Mouse (Mus musculus) layer of hippocampus, postnatal 14 days (tissue): ENCODE data around the gene Clasrp. TPM values are rescaled to one million over a fixed set of nuclear protein-coding genes. Genes with fewer than 3 reads are reported as not detected.
"Not testable (repeated sequence)": the region's sequence is repeated elsewhere in the genome, so short reads cannot be mapped to it uniquely, and the experiment has no call there.

Experiments
- DNase-seq, 2 experiments: peaks; one replicate each; pipeline ENCODE4 v3.0.0; 2021 to 2022; ENCODE audit warnings: low spot score in 2 of 2, mixed read lengths in 1 of 2
- total RNA-seq, 2 experiments: library from RNA; stranded (reverse); gene quantifications; 2 replicates each; pipeline ENCODE4 v1.2.3; 2021

Clasrp gene
- total RNA-seq, 2 experiments from 2014 or later: 85.8 to 95.0 TPM

DNA sequence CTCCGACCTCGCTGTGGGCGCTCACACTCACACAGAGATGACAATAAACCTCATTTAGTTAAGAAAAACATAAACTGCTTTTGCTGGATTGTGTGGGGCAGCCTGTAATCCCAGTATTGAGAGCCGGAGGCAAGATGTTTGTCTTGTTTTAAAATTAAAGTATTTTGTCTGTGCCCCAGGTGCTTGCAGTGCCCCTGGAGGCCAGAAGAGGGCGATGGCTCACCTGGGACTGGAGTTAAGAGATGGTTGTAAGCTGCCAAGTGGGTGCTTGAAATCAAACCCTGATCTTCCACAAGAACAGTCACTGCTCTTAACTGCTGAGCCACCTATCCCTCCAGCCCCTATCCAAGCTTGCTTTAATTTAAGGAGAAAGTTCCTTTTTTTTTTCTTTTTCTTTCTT, 6.7 kb upstream of the Clasrp start:
- DNase-seq: no peak

DNA sequence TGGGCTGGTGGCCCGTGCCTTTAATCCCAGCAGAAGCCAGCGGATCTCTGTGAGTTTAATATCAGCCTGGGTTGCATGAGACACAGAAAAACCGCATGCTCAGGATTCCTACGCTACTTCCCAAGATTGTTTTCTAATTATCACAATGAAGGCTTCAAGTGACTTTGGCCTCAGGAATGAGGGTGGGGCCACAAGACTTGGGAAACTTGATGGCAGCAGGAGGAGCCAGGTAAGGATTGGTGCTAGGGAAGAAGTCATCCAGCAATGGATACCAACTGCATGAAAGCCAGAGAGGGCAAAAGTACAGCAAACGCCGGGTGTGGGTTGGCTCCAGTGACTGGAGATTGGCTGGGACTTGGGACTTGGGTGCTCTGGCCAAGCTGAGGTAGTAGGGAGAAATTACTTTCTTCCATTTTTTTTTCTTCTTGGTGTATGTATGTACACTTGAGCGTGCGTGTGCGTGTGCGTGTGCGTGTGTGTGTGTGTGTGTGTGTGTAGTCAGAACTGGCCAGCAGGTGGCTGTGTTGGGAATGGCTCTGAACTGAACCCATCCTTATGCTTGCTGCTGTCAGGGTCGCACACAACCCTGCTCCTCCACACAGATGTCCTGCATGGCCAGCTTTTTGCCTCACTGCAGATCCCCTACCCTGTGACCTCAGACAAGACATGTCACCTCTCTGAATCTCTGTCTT, 5.5 kb upstream of the Clasrp start:
- no peak for DNase-seq

DNA sequence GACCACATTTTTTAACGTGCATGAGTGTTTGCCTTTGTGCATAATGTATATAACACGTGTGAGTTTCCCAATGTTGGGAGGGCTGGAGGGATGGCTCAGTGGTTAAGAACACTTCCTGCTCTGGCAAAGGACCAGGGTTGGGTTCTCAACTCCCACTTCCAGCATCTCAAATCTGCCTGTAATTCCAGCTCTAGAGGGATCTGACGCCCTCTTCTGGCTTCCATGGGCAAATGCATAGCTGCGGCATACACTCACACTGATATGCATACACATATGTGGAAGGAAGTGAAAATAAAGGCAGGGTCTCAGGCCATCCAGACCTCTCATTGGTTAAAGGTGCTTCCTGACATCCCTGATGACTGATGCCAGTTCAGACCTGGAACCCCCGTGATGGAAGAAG, 3.0 kb upstream of the Clasrp start:
- no peak for DNase-seq

DNA sequence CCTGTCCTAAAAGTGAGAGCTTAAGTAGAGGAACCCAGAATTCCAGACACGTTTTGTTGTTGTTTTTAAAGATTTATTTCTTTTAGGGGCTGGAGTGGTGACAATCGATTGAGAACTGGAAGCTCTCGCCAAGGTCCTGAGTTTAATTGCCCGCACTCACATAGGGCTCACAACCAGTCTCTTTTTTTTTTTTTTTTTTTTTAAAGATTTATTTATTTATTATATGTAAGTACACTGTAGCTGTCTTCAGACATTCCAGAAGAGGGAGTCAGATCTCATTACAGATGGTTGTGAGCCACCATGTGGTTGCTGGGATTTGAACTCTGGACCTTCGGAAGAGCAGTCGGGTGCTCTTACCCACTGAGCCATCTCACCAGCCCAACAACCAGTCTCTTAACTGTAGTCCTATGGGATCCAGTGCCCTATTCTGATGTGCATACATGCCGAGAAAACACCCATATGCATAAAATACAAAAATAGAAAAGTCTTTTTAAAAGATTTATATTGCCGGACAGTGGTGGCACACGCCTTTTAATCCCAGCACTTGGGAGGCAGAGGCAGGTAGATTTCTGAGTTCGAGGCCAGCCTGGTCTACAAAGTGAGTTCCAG, 424 bp upstream of the Clasrp start:
- not testable (repeated sequence) for DNase-seq

DNA sequence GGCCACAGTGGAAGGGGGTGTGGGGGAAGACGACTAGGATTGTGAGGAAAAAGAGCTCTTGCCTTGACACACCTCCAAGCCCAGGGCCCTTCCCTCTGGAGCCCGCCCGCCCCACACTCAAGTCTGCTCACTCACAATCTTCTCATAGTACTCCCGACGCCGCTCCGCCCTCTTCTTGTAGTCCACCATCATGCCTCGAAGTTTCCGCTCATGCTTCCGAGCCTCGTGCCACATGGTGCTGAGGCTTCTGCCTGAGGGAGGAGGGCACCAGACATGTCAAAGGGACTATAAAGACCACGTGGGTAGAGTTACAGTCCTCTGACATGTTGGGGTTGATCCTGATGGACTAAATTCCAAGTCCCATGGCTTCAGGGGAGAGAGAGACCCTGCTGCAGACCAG, 1.2 kb downstream of the Clasrp start:
- DNase-seq: no peak

DNA sequence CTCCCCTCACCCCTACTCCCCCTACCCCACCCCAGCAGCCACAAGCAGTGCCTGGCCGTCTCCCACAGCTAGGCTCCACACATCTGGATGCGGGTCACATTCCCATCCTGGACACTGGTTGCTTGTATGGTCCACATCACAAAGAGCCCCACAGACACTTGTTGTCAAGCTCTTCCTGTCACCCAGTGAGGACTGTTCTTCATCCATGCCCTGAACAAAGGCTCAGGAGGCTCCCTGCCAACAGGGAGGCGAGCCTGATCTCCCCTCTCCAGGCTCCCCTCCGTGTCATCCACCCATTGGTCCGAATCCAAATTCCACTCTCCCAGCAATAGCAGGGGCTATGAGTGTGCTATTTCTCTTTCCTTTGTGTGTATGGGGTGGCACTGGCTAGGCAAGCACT, 3.7 kb downstream of the Clasrp start:
- DNase-seq: peak in 1 of 2 experiments; percentile 57

DNA sequence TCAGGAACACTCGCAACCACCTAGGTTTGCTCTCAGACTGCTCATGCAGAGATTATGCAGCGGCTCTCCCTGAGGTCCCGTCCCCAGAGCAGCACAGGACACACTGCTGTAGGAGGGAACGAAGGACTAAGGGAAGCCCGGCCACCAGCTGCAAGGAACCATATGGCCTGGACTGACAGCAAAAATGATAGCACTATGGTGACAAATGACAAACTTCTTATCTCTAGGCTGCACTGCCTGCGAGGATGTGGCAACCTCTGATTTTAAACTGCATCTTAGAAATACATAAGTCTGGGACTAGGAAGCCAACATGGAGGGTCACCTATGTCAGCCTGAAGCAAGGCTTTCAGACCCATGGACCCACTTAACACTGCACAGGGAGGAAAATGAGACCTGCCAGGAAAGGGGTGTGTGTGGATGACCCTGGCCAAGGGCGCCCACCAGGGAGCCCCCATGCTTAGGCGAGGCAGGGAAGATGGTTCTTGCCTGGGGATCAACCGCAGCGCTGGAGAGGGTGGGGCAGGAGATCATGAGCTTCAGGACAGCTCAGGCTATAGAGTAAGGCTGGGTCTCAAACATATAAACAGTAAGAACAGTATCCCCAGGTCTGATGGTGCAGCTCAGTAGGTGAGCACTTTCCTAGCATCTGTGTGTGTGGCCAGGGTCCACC, 11.1 kb downstream of the Clasrp start:
- DNase-seq: no peak

DNA sequence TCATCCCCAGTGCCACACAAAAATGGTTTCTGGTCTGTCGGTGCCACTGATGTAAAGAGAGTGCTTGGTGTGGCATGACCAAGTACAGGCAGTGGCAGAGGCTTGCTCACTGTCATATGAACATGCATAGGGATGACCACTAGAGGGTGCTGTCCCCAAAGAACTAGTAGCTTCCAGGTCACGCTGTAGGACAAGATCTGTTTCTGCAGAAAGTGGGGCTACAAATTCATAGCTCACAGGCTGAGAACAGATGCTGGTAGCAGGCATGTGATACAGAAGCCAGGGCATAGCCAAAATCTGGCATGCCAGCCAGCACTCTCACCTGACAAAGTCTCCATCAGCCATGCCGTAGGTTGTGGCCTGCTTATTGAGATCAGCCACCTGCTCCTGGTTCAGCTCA, 14.4 kb downstream of the Clasrp start:
- peak; percentile 65 to 83 for DNase-seq

DNA sequence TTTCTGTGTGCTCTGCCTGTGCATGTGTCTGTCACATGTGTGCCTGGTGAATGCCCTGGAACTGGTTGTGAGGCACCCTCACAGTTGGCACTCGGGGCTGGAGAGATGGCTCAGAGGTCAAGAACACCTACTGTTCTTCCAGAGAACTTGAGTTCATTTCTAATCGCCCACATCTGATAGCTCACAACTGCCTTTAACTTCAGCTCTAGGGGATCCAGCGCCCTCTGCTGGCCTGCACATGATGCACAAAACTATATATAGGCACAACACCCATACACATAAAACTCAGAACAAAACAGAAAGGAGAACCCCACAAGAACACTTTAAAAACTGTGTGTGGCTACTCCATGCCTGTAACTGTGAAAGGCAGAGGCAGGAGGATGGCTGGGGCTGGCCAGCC, 15.1 kb downstream of the Clasrp start:
- peak in 1 of 2 experiments; percentile 52 for DNase-seq

DNA sequence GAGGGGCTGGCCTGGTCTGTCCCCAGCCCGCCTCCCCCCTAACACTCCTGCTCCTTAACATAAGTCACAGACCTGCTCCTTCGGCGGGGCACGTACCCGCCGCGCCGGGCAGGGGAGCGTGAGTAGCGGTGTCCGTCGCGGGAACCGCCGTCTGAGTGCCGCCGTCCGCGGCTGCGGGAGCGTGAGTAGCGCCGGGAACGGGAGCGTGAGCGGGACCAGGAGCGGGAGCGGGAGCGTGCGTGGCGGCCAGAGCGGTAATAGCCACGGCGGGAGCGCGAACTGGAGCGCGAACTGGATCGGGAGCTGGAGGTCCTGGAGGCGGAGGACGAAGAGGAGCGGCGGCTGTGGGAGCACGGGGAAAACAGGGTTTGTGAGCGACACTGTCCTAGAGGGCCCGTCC, 18.0 kb downstream of the Clasrp start:
- no peak for DNase-seq

DNA sequence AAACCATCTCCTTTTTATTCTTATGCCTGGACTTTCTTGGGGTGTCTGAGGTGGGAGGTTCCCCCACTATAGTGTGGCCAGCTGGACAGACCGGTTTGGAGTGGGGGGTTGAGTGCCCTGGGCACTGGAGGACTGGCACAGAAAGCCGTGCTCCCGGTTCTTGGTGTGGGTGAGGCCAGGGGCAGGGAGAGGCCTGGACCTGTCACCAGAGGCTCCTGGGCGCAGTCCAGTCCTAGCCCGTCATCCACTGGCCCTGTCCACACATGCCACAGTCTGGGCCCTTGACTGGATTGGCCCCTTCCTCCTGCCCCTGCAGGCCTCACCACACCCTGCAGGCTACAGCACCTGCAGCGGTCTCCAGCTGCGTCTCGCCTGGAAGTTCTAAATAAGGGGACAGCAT, 23.7 kb downstream of the Clasrp start:
- DNase-seq: no peak

DNA sequence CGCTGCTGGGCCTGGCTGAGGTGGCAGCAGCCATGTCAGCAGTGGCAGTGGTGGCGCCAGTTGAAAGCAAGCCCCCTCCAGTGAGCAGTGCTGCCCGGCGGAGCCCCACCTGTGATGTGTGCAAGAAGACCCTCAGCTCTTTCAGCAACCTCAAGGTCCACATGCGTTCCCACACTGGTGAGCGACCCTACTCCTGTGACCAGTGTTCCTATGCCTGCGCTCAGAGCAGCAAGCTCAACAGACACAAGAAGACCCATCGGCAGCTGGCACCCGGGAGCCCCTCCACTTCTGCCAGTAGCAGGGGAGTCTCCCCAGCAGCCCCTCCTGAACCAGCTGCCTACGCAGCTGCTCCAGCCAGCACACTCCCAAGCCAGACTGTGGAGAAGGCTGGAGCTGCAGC, 24.5 kb downstream of the Clasrp start:
- no peak for DNase-seq

DNA sequence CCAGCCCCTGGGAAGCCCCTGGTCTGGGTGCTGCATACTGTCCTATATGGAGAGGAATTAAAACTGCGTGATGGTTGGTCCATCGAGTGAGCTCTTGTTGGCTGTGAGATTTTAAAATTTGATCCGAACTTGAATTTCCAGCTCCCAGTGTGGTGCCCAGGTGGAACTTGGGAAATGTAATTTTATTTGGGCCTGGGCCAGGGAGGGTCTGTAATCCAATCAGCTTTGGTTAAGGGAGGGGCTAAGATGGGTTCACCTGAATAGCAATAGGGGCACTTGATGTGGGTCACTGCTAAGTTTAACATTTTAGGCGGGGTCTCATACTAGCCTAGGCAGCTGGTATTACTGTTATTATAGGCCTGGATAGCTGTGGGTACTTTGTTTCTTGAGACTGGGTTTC, 25.9 kb downstream of the Clasrp start:
- no peak for DNase-seq

DNA sequence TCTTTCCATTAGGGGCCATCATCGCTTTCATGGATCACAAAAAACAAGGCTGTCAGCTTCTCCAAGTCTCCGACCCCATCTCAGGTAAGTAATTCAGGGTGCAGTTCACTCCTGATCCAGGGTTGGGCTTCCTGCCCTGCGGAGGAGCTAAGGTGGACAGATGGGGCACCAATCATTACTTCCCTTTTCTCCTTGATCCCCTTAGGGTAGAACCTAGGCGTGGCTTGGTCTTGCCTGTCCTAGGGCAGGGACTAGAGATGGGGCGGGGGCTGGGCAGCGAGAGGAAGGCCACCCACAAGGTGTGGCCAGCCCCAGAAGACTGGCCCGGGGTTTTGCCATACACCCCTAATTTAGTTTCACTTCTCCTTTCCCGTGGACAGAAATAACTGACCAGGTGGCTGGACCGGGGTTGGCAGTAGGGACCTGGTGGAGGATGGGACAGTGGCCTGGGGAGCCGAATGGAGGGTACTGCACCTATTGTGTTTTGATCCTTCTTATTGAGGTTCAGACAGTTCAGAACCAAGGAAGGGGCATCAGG, 26.3 kb downstream of the Clasrp start:
- no peak for DNase-seq

DNA sequence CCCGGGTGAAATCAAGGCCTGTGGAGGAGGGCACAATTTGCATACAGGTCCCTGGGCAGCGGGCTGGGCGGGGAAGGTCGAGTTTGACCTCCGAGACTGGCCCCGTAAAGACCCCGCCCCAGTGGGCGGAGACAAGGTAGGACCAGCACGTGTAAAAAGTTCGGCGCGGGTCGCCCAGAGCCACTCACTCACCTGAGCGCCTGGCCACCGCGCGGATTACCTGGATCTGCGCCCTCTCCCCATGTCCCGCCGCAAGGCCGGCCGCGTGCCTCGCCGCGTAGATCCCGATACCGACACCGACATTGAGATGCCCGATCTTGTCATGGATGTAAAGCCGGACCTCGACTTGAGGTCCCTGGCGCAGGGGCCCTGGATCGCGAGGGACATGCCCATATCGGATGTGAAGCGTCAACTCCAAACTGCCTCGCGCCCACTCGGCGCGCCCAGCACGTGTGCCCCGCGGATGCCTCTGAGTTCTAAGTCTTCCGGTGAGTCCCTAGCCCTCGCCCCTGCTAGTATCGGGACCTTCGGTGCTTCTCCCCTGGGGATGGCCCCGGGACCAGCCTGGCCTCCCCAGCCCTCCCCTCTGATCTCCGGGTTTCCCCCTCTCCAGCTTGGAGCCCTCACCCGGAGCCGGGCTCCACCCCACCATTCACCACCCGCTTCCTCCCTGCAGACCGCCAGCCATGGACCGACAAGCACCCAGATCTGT, 27.0 kb downstream of the Clasrp start, which contains the start of the genes Zfp296 and Gemin7:
TSS of gene Zfp296 (plus strand) at position 147 of the 712 bp plus-strand sequence.
TSS of gene Gemin7 (minus strand) at position 455 of the 712 bp plus-strand sequence.
- no peak for DNase-seq

DNA sequence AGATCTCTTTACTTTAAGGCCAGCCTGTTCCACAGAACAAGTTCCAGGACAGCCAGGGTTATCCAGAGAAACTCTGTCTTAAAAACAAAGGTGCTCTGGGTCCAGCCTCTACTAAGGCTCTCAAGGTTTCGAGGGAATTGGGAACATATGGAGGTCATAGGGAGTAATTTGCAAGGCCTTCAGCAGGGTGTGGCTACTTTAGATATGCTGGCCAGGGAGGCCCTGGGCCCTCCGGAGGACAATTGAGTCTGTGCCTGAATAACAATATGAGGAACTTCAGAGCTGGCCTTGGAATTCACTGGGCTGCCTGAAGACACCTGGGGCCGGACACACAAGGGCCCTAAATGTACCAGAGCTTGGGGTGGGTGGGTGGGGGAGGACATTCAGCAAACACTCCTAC, 28.7 kb downstream of the Clasrp start:
- DNase-seq: no peak

DNA sequence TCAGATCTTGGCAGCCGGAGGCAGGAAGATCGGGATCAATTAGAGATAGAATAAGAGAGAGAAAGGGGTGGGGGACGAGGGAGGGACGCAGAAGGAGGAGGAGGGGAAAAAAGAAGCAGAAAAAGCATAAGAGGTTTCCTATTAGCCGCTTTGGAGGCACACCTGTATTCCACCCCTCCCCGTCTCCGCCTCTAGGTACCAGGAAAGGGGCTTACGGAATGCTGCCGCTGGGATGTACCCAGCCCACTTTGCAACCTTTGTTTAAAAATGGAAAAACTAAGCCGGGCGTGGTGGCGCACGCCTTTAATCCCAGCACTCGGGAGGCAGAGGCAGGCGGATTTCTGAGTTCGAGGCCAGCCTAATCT, 30.5 kb downstream of the Clasrp start:
- DNase-seq: no peak

DNA sequence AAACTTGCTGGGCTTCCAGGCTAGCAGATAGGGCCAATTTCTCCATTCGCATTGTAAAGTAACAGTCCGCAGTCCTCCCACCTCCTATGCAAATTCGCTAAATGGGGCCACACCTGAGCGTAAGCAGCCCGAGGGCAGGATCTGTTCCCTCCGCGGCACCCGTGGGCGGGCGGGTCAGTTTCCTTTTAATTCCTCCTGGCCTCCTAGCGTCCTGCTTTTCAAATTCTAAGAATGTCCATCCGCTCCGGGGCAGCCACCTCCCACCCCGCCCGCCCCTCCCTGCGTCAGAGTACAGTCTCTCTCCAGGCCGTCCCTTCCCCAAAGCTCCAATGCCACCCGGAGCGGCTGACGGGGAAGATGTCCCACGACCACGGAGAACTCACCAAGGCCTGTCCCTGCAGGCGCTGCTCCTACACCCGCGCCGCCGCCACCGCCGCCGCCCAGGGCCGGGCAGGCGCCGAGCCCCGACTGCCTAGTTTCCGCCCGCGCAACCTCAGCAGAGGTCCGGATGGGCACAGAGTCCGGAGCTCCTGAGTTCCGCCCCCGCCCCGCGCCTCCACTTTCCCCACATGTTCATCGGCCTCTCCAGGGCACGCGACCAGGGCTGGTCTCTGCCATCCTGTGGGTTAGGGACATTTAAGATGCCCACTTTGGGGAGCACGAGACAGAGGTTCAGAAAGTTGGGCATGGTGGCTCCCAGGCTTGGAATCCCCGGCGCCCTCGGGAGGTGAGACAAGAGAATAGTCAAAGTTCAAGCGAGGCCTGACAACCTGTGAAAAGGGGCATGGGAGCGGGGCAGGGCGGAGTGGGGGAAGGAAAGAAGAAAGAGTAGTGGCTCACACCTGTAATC, 31.1 kb downstream of the Clasrp start:
- DNase-seq: peak; percentile 67 to 68

DNA sequence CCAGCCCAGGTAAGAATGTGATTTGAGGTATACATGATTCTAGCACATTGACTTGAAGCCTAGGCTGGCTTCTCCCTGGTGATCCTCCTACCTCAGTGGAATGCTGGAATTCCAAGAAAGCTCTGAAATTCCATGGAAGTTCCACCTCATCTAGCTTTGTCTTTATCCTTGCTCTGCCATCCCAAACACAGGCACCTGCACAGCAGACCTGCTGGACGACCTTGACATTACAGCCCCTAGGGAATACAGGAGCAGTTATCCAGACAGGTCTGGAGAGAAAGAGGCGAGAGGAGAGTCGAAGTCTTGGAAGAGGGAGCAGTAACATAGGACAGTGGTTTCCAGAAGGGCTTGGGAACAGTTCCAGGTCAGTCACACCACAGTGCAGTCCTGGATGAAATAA, 34.6 kb downstream of the Clasrp start:
- no peak for DNase-seq

DNA sequence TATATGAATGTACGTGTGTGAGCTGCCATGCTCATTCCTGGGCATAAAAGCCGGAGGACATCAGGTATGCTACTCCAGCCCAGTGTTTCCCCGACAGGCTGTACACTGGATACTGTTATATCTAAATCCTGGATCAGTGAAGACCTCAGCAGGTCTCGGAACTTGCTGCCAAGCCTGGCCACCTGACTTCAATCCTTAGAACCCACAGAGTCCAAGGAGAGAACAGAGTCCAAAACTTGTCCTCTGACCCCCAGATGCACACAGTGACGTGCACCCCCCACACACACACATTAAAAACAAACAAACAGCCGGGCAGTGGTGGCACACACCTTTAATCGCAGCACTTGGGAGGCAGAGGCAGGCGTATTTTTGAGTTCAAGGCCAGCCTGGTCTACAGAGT, 36.9 kb downstream of the Clasrp start:
- DNase-seq: no peak

DNA sequence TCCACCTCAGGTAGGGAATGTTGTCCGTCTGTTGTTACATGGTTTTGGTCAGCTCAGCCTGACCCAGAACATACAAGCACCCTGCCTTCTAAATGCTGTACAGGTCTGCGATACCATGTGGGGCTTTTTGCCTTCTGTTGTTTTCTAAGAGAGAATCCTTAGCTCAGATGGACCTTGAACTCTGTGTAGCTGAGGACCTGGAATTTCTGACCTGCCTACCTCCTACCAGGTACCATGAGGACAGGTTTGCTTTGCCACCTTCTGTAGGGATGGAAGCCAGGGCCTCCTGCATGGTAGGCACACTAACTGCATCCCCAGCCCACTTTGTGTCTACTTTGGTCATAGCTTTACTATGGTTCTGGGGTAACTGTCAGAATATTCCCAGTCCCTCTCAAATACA, 38.5 kb downstream of the Clasrp start:
- no peak for DNase-seq
